ENCODE assay signal across 11 mouse cellular contexts in genomic region chr4:126204016-126204415, GRCm38 (mm10). TPM values are rescaled to one million over a fixed set of nuclear protein-coding genes. Genes with fewer than 3 reads are reported as not detected.
DNase-seq lines count a peak whose midpoint lies in the region; ATAC-seq and TF ChIP-seq lines count a peak whose summit lies in the region.
"Had no signal": no experiment of that assay in that cellular context is flagged by ENCODE, and none has a peak within 500 bp of the region (broad histone marks: within the 10 kb centered on the region; RNA-seq: fewer than 3 reads in every experiment).

No protein-coding gene starts in this region.

- peak overlapping the region; percentile 98; the same call in 1 of the 2 replicates for H3K27ac ChIP-seq in left cerebral cortex, adult 2 months
- peak overlapping the region; percentile 98 for H3K27ac ChIP-seq in MEL (ENCODE audit: control insufficient read depth, low read depth, low read length)
- peak overlapping the region; percentile 99 for H3K27ac ChIP-seq in limb, embryonic 15.5 days

- intact Hi-C loops in left cerebral cortex, adult 2 months (cut with DNase I), result no loop called here
- intact Hi-C loops in left cerebral cortex, postnatal 10 days (cut with DNase I), result no loop called here

- TF ChIP-seq CTCF in left cerebral cortex, adult 2 months (IDR thresholded peaks at IDR 0.05), result no peak
- TF ChIP-seq CTCF in MEL (IDR thresholded peaks at IDR 0.05 in 2 of 3, conservative IDR thresholded peaks at IDR 0.05 in 1 of 3; ENCODE audit: control insufficient read depth in 1 of 3, insufficient read depth in 1 of 3, low read depth in 2 of 3, low read length in 3 of 3, poor library complexity in 1 of 3, severe bottlenecking in 1 of 3), result no peak

- no peaks in the 10 kb centered on the region for H3K27me3 ChIP-seq in MEL (ENCODE audit: control insufficient read depth in 1 of 2, insufficient read depth in 2 of 2, low read length in 2 of 2)
- H3K27me3 ChIP-seq in limb, embryonic 15.5 days, result no peaks in the 10 kb centered on the region

- 54% methylated on average over 8 of the region's 8 CpGs for WGBS in limb, embryonic 15.5 days

- peaks cover 9 to 18% of the 10 kb centered on the region in 2 experiments for H3K36me3 ChIP-seq in MEL (ENCODE audit: control insufficient read depth in 1 of 2, insufficient read depth in 2 of 2, low read length in 2 of 2)
- 0 out of 2 replicates have a peak, but pooled peaks cover 3% of the 10 kb centered on the region for H3K36me3 ChIP-seq in limb, embryonic 15.5 days

- peaks cover 8 to 16% of the 10 kb centered on the region in 2 experiments for H3K4me1 ChIP-seq in MEL (ENCODE audit: control insufficient read depth in 1 of 2, insufficient read depth in 2 of 2, low read length in 2 of 2)
- peaks cover 32% of the 10 kb centered on the region for H3K4me1 ChIP-seq in limb, embryonic 15.5 days

- H3K4me3 ChIP-seq in left cerebral cortex, adult 2 months, result no peak overlapping the region
- no peak overlapping the region; a peak in 2 of 4 replicates for H3K4me3 ChIP-seq in MEL (ENCODE audit: control insufficient read depth in 1 of 2, insufficient read depth in 1 of 2, low read depth in 2 of 2, low read length in 2 of 2)
- peak overlapping the region; percentile 69; the same call in 1 of the 2 replicates for H3K4me3 ChIP-seq in limb, embryonic 15.5 days

- peaks cover 35% of the 10 kb centered on the region for H3K79me2 ChIP-seq in MEL (ENCODE audit: control insufficient read depth, insufficient read depth, low read length, poor library complexity)

- peak; percentile 88 for DNase-seq in heart, adult 11 months
- DNase-seq in heart, adult 8-10 months (ENCODE audit: low spot score), result no peak
- DNase-seq in left cerebral cortex, adult 2 months (ENCODE audit: extremely low spot score in 1 of 2, low spot score in 2 of 2), result no peak
- no peak for DNase-seq in left cerebral cortex, postnatal 10 days (ENCODE audit: extremely low spot score in 1 of 2, low spot score in 2 of 2)
- no peak for DNase-seq in MEL (ENCODE audit: low read depth, low spot score)
- no peak for DNase-seq in yolk sac, embryonic 10.5 days (ENCODE audit: low spot score)
- DNase-seq in frontal cortex, postnatal 10 days (ENCODE audit: low spot score in 2 of 2), result no peak
- DNase-seq: adrenal gland, postnatal 14 days; thymus, postnatal 14 days had no signal

- no peak for ATAC-seq in limb, embryonic 15.5 days (ENCODE audit: insufficient number of reproducible peaks, low FRiP score, low TSS enrichment, low read depth)
- ATAC-seq: intestine, postnatal 0 days had no signal

- TF ChIP-seq POLR2A in MEL (IDR thresholded peaks at IDR 0.05; ENCODE audit: control insufficient read depth in 1 of 2, insufficient read depth in 1 of 2, low read depth in 1 of 2, low read length in 2 of 2, poor library complexity in 1 of 2), result no peak

- TF ChIP-seq RAD21 in MEL (IDR thresholded peaks at IDR 0.05; ENCODE audit: low read depth, low read length), result no peak

- peak overlapping the region; percentile 12; the same call in 1 of the 2 replicates for H3K4me2 ChIP-seq in limb, embryonic 15.5 days

- peak overlapping the region; percentile 93 for H3K9ac ChIP-seq in MEL (ENCODE audit: control insufficient read depth, low read depth, low read length, poor library complexity, severe bottlenecking)
- H3K9ac ChIP-seq in limb, embryonic 15.5 days, result no peak overlapping the region

- no peaks in the 10 kb centered on the region for H3K9me3 ChIP-seq in MEL (replicated peaks; ENCODE audit: insufficient read depth, low read length)
- no peaks in the 10 kb centered on the region for H3K9me3 ChIP-seq in limb, embryonic 15.5 days

- no peak for TF ChIP-seq EP300 in MEL (IDR thresholded peaks at IDR 0.05; ENCODE audit: low read depth in 1 of 2, low read length in 2 of 2)

TF ChIP-seq in MEL, 35 proteins besides CTCF, POLR2A, EP300 and RAD21:
- no peak for TF ChIP-seq TBP (IDR thresholded peaks at IDR 0.05; ENCODE audit: low read depth, low read length)

RNA-seq across cellular contexts. Expression of gene Thrap3, which starts 1.5 kb away (rescaled TPM):
- total RNA-seq in heart, adult 8-10 months (2022), result 100 to 1,000 TPM; 112 to 128 (median 121) TPM
- 100 to 1,000 TPM; 149 to 158 TPM for total RNA-seq in left cerebral cortex, adult 2 months (2021)
- 100 to 1,000 TPM; 131 to 139 TPM for total RNA-seq in left cerebral cortex, postnatal 10 days (2021)
- total RNA-seq in MEL (2012; rRNA removed), result 158 and 177 TPM in 2 replicates
- 100 to 1,000 TPM; 310 to 471 TPM for polyA plus RNA-seq in MEL (2012; ENCODE audit: insufficient read depth in 1 of 2, insufficient read length in 2 of 2, low read depth in 1 of 2, low replicate concordance in 2 of 2, missing spikeins in 1 of 2)
- 183 and 198 TPM in 2 replicates for polyA plus RNA-seq in limb, embryonic 15.5 days (2015; fragmentation: Nextera tagmentation; extraction: Ambion mirVana)

RNA-seq across cellular contexts. Expression of gene Sh3d21, which starts 40.7 kb away (rescaled TPM):
- 1 to 10 TPM; 1.6 to 2.2 (median 2.1) TPM for total RNA-seq in heart, adult 8-10 months (2022)
- total RNA-seq in left cerebral cortex, adult 2 months (2021), result 1 to 10 TPM in 1 of 2 experiments, under 1 TPM in 1; 0.86 to 1.1 TPM
- total RNA-seq in left cerebral cortex, postnatal 10 days (2021), result 1 to 10 TPM; 1.3 to 1.7 TPM
- total RNA-seq in MEL (2012; rRNA removed), result 0.31 and 0.56 TPM in 2 replicates
- 1 to 10 TPM in 1 of 2 experiments, not detected in 1; 1.3 TPM for polyA plus RNA-seq in MEL (2012; ENCODE audit: insufficient read depth in 1 of 2, insufficient read length in 2 of 2, low read depth in 1 of 2, low replicate concordance in 2 of 2, missing spikeins in 1 of 2)
- 12.1 and 13.8 TPM in 2 replicates for polyA plus RNA-seq in limb, embryonic 15.5 days (2015; fragmentation: Nextera tagmentation; extraction: Ambion mirVana)

RNA-seq across cellular contexts. Expression of gene Map7d1, which starts 52.1 kb away (rescaled TPM):
- 100 to 1,000 TPM; 266 to 279 (median 267) TPM for total RNA-seq in heart, adult 8-10 months (2022)
- total RNA-seq in left cerebral cortex, adult 2 months (2021), result 100 to 1,000 TPM; 281 TPM
- total RNA-seq in left cerebral cortex, postnatal 10 days (2021), result 100 to 1,000 TPM; 218 to 226 TPM
- 15.4 and 16.4 TPM in 2 replicates for total RNA-seq in MEL (2012; rRNA removed)
- polyA plus RNA-seq in MEL (2012; ENCODE audit: insufficient read depth in 1 of 2, insufficient read length in 2 of 2, low read depth in 1 of 2, low replicate concordance in 2 of 2, missing spikeins in 1 of 2), result 10 to 100 TPM in 1 of 2 experiments, not detected in 1; 58.2 TPM
- polyA plus RNA-seq in limb, embryonic 15.5 days (2015; fragmentation: Nextera tagmentation; extraction: Ambion mirVana), result 46.5 and 50.3 TPM in 2 replicates

RNA-seq across cellular contexts. Expression of gene Eva1b, which starts 56.5 kb away (rescaled TPM):
- 10 to 100 TPM in 1 of 4 experiments, 1 to 10 TPM in 3; 7.3 to 12.4 (median 9.0) TPM for total RNA-seq in heart, adult 8-10 months (2022)
- 1 to 10 TPM; 3.1 to 3.8 TPM for total RNA-seq in left cerebral cortex, adult 2 months (2021)
- total RNA-seq in left cerebral cortex, postnatal 10 days (2021), result 1 to 10 TPM; 6.8 to 8.0 TPM
- 9.3 and 9.6 TPM in 2 replicates for total RNA-seq in MEL (2012; rRNA removed)
- polyA plus RNA-seq in MEL (2012; ENCODE audit: insufficient read depth in 1 of 2, insufficient read length in 2 of 2, low read depth in 1 of 2, low replicate concordance in 2 of 2, missing spikeins in 1 of 2), result 10 to 100 TPM in 1 of 2 experiments, not detected in 1; 12.2 TPM
- polyA plus RNA-seq in limb, embryonic 15.5 days (2015; fragmentation: Nextera tagmentation; extraction: Ambion mirVana), result 81.0 and 86.3 TPM in 2 replicates

RNA-seq across cellular contexts. Expression of gene Trappc3, which starts 58.1 kb away (rescaled TPM):
- total RNA-seq in heart, adult 8-10 months (2022), result 10 to 100 TPM; 45.4 to 56.5 (median 51.6) TPM
- total RNA-seq in left cerebral cortex, adult 2 months (2021), result 10 to 100 TPM; 77.0 to 87.5 TPM
- 10 to 100 TPM; 89.7 to 99.2 TPM for total RNA-seq in left cerebral cortex, postnatal 10 days (2021)
- total RNA-seq in MEL (2012; rRNA removed), result 66.6 and 71.0 TPM in 2 replicates
- polyA plus RNA-seq in MEL (2012; ENCODE audit: insufficient read depth in 1 of 2, insufficient read length in 2 of 2, low read depth in 1 of 2, low replicate concordance in 2 of 2, missing spikeins in 1 of 2), result 10 to 100 TPM in 1 of 2 experiments, not detected in 1; 72.0 TPM
- polyA plus RNA-seq in limb, embryonic 15.5 days (2015; fragmentation: Nextera tagmentation; extraction: Ambion mirVana), result 120 and 128 TPM in 2 replicates

Comparison
In these comparisons a context has a peak if more than half of its experiments do, and no peak if none do; other contexts are left out.
1. RNA of gene Map7d1, which starts 52.1 kb away (total RNA-seq): 281 TPM in left cerebral cortex, adult 2 months, 266 to 279 TPM in heart, adult 8-10 months and 218 to 226 TPM in left cerebral cortex, postnatal 10 days; 15.4 to 16.4 TPM in MEL; every median in the first group is over 10 times any median in the second.
2. Peak in every context shown above with its lines, with median percentiles within 50 percentile points of each other: H3K27ac ChIP-seq.